Mouse (Mus musculus) frontal cortex, postnatal 14 days (tissue): ENCODE results near the gene Kctd11.

Experiments
- DNase-seq, 2 experiments: peaks; one replicate each; pipeline ENCODE4 v3.0.0; 2022; ENCODE audit warnings: low spot score in 2 of 2

The Kctd11 gene

DNA sequence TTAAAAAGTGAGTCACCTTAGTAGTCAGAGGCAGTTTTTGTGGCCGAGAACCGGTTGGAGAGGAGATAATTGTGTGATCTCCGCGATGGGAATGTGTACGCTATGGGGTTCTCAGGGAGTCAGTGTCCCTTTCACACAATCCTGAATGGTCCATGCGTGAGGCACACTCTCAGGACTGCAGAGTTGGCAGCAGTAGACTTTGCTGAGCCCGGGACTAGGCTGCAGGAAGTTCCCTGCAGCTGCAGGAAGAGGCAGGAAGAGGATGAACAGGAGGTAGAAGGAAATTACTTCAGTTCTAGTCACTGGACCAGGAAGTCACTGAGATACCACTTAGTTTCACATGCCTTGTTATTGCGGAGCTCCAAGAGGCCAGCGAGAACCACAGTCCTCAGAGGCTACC is 32.1 kb downstream of the Kctd11 start:
- no peak for DNase-seq

DNA sequence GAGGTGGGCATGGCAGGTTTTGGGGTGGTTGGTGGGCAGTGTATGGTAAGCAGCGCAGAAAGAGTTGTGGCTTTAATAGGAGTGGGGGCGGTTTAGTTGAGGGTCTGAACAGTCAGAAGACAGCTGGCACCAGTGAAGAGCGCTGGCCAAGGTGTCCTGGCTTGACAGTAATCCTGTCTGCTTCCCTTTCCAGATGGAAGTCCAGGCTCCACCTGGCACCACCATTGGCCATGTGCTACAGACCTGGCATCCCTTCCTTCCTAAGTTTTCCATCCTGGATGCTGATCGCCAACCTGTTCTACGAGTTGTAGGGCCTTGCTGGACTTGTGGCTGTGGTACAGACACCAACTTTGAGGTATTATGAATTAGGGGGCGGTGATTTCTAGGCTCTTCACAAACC is 33.2 kb downstream of the Kctd11 start:
- DNase-seq: no peak

DNA sequence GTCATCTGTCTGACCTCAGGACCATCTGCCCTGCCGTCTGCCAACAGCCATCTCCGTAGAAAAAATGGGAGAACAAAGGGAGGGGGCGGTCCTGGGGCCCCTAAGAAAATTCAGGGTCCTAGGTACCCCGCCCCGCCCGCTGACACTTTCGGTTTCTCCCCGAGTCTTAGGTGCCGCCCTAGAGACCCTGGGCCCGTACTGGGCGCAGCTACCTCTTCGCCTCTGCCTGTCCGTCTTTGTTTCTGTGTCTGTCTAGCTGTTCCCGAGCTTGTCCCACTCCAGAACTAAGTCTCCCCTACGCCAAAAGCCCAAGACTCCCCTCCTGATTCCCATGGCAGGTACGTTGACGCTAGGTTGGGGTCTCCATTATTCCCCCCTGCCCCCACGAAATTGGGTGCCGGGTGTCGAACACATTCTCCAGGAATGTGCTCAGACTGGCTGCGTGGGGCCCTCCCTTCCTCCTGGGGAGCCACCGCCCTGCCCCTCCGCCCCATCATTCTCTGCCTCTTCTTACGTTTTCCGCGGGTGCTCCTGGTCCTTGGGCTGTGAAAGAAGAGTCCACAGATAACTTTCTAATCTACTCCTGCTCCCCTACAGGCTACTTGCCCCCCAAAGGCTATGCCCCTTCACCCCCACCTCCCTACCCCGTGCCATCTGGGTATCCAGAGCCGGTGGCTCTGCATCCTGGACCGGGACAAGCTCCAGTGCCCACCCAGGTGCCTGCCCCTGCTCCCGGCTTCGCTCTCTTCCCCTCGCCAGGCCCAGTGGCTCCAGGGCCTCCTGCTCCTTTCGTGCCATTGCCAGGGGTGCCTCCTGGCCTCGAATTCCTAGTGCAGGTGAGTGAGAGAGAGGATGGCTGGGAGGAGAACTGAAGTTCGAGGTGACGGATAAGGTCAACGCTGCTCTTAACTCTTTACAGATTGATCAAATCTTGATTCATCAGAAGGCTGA is 34.2 kb downstream of the Kctd11 start:
- no peak for DNase-seq

DNA sequence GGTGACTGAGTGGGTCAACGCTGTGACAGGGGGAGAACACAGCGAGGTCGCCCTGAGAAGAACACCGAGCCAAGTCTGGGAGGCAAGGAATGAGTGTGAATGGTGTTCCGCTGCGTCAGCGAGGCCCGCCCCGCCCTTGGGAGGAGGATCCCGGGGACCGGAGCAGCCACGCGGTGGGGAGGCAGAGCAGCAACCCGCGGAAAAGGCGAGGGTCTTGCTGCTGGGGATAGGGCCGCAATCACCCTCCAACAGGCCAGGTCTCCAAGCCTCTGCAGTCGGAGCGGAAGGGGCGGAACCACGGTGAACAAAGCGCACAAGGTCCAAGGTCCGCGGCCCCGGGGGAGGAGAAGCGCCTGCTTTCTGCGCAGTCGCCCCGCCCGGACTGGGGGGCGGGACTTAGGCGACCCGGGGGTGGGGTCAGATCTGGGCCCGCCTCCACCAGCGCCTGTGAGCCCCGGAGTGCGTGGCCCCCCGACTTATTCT is 35.0 kb downstream of the Kctd11 start, which contains the start of gene Plscr3:
Gene Plscr3 (plus strand): TSS at position 179 of the 483 bp plus-strand sequence.
- DNase-seq: peak; percentile 80 to 83

DNA sequence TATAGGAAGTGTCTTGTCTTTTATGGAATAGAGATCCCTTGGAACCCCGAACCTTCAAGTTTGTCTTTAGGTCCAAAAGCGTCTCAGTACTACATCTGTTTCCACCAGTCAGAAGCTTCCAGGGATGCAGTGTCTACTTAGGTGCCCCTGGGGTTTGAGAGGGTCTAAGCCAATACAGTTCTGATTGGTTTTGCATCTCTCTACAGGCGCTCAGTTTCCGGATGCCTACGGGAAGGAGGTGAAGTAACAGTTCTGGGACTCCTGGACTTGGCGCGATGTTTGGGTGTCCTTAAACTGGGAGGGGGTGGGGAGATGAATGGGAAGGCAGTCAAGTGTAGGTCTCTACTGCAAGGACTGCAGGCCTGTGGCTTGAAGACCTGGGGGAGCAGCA is 42.5 kb downstream of the Kctd11 start:
- DNase-seq: no peak

DNA sequence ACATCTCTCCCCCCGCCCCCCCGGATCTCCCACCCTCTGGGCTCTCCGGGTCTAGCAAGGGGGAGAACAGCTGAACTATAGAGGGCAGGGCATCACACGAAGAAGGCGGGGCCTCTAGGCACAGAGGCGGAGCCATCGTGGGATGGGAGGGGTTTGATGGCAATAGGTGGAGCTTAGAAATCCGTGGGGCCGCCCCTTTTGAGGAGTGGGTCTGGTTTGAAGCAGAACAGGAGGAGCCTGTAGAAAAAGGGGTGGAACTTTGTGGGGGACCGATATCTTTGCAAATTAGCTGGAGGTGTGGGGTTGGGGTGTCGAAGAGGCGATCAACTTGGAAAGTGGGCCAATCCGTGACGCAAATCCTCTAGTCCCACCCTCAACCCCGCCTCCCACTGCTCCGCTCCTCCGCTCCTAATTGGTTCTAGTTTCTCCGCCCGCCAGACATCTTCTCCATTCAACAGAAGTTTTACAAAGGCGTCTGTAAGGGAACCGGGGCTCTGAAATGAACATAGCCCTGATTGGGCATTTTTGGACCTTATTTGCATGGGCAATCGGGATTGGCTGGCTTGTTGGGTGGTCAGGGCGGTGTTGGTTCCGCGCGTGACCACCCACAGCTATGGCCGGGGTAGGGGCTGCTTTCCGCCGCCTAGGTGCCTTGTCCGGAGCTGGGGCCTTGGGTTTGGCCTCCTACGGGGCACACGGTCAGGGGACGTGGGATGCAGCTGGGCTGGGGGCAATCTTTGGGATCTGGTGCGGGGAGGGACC is 43.1 kb downstream of the Kctd11 start, which contains the start of gene Tmem256:
Gene Tmem256 (plus strand): TSS at position 563 of the 762 bp plus-strand sequence.
- DNase-seq: peak; percentile 95 to 98

DNA sequence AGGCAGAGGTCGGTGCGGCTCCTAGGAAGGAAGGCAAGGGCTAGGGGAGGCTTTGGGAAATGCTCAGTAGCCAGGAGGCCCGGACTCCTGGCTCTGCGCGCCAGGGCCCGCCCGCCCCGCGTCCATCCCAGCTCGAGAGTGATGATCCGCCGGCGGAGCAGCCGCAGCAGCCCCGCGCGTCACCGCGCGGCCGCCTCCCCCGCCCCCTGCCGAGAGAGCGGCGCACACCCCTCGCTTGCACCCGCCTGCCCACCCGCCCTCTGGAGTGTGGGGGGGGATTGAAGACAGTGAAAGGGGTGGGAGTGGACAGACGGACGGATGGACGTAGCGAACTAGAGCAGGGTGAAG is 43.6 kb downstream of the Kctd11 start, which contains the start of gene Nlgn2:
Gene Nlgn2 (minus strand): TSS at position 181 of the 348 bp plus-strand sequence.
- no peak for DNase-seq

DNA sequence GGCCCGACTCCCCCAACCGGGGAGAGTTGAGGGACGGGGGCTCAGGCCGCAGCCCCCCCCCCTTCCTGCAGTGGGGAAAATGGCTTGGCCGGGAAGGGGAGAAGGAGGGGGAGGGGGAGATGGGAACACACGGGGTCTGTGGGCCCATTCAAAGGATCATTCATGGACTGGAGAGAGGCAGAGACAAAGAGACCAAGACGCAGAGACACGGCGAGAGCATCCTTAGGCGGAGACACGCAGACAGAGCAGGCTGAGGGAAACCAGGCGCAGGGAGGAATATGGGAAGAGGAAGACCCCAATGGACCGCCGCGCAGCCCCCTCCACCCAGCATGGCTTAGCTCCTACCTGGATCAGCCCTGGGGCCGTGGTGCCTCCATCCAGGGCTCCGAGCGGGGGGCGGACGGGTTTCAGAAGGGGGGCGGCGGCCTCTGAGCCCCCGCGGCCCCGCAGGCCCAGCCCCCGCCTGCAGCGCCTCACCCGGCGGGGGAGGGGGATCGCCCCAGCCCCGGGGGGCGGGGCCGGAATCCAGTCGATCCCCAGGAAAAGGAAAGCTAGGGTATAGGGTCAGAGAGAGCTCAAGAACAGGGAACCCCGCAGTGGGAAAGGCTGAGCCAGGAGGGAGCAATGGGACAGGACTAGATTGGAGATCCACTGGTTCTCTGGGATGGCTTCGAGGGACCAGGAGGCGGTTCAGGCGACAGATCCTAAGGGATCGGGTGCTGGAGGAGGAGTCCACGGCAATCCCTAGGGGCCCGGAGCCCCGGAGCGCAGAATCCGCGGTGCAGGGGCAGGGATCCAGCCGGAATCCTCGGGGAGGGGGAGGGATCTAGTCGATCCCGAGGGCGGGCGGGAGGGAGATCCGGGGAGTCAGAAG is 44.3 kb downstream of the Kctd11 start:
- DNase-seq: peak; percentile 42 to 43

DNA sequence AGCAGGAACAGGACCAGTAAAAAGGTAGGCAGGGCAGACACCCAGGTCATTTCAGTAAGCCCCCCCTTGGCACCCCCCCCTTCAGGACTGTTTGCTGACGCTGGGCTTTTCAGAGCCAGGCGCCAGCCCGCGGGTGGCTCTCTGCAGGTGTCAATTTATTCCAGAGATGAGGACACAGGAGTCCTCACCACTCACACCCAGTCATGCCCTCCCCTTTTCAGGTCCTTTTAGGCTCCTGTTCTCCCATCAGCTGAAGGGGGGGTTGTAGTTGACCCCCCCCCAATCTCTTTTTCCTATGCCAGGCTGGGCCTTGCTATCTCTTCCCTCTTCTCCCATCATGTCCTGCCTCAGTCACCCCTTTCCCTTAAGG is 45.3 kb downstream of the Kctd11 start:
- no peak for DNase-seq

DNA sequence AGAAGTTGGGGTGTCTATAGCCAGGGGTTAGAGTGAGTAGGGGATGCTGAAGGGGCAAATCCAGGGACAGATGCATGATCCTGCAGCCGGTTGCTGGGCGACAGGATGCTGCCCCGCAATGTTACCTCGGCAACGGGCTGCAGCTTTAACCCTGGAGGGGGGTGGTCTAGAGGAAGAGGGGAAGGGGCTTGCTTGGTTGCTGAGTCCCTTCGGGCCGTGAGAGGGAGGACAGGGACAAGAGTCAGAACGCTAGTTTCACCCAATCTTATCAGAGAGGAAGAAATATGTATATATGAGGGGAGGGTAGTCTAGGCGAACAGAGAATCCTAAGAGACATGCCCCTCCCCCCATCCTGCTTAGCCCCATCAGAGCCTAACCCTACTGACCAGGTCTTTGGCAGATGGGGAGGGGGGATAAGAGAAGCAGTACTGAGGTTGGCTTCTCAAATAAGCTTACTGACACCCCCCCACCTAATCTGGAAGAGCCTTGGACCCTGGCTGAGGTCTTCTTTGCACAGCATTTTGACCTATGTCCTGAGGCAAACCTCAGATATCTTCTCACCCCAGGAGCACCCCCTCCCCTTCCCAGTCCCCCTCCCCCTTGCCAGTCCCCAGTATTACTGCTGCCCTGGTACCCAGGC is 45.8 kb downstream of the Kctd11 start:
- no peak for DNase-seq

DNA sequence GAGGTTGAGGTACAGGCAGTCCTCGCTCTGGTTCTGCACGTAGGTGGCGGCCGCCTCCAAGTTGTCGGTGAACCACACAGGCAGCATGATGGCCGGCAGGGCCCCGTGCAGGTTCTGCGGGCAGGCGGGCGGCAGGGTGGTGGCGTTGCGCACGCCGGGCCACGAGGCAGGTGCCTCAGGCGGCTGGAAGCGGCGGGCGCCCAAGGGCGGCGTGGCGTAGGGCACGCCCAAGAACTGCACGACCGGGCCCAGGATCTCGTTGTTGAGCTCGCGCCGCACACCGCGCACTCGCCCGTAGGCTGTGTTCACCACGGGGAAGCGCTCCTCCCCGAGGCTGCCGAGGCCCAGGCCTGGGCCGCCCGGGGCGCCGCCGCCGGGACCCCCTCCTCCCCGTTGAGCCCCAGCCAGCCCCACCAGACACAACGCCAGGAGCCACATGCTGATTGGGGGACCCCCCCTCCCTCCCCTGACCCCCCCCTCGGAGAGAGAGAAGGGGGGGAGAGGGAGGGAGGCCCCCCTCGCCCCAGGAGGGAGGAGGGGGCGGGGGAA is 47.1 kb downstream of the Kctd11 start:
- no peak for DNase-seq

DNA sequence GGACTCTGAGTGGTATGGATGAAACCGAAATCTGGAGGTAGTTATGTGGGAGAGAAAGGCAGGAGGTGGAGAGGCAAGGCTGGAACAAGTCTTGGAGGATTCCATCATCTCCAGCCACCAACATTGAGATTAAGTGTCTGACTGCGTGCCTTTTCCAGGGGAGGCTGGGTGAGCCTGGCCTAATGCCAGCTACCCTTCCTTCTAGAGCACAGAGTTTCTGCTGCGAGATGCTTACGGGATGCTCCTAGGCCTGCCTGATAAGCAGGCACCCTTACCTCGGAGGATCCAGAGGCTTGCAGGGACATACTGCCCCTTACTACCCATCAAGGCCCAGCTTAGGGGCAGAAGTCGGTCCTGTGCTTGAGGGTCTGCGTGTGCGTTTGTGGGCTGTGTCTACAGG is 47.7 kb downstream of the Kctd11 start:
- no peak for DNase-seq

DNA sequence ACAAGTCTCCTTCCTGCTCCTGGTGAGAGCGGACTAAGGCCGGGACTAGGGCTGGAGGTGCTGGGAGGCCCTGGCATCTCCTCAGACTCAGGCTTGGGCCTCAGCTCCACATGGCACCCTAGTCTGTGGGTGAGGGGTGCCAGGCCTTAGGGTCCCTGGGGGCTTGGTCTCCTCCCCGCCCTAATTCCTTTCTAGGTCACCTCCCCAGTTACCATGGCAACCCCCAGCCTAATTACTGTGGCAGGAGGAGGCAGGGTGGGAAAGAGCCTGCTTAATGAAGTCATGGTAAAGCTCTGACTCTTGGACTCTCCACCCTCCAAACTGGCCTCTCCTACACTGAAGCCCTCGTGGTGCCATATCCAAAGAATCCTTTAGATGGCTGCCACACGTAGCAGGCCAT is 52.4 kb downstream of the Kctd11 start:
- DNase-seq: no peak
